Mouse (Mus musculus) MEL (cell line): ENCODE results near the gene Sgca.
"Not testable (repeated sequence)": the region's sequence is repeated elsewhere in the genome, so short reads cannot be mapped to it uniquely, and the experiment has no call there.

ENCODE experiments used
- CTCF ChIP-seq, 3 experiments: IDR thresholded peaks in 2 of 3; conservative IDR thresholded peaks in 1 of 3; 2 replicates each; pipeline ENCODE4 v1.5.1; 2011 to 2012; ENCODE audit warnings: low read length in 3 of 3, low read depth in 2 of 3, mild to moderate bottlenecking in 2 of 3, improper control_type of control experiment in 1 of 3, inconsistent platforms in 1 of 3, mixed read lengths in 1 of 3, moderate library complexity in 1 of 3; ENCODE audit not compliant: control insufficient read depth in 1 of 3, insufficient read depth in 1 of 3, poor library complexity in 1 of 3, severe bottlenecking in 1 of 3
- EP300 ChIP-seq, 2 experiments: IDR thresholded peaks; 2 replicates each; pipeline ENCODE4 v1.6.1; 2011; ENCODE audit warnings: improper control_type of control experiment in 2 of 2, low read length in 2 of 2, low read depth in 1 of 2, mild to moderate bottlenecking in 1 of 2
- MAFK ChIP-seq: IDR thresholded peaks from 2 replicates; pipeline ENCODE4 v1.6.1; 2011; ENCODE audit warnings: low read depth, mild to moderate bottlenecking, low read length, improper control_type of control experiment, borderline replicate concordance
- MAX ChIP-seq: IDR thresholded peaks from 2 replicates; pipeline ENCODE4 v1.6.1; 2011; ENCODE audit warnings: low read length, improper control_type of control experiment
- MEF2A ChIP-seq: IDR thresholded peaks from 2 replicates; pipeline ENCODE4 v1.6.1; 2014; ENCODE audit warnings: low read depth, mild to moderate bottlenecking, inconsistent platforms, low read length, improper control_type of control experiment; ENCODE audit not compliant: poor library complexity, insufficient replicate concordance, severe bottlenecking; ENCODE audit errors: extremely low read depth
- NRF1 ChIP-seq: IDR thresholded peaks from 2 replicates; pipeline ENCODE4 v1.6.1; 2014; ENCODE audit warnings: low read depth, mild to moderate bottlenecking, inconsistent platforms, low read length, improper control_type of control experiment, moderate library complexity; ENCODE audit not compliant: poor library complexity, insufficient read depth, severe bottlenecking
- POLR2A ChIP-seq, 2 experiments: IDR thresholded peaks; 2 replicates each; pipeline ENCODE4 v1.6.1; 2011 to 2012; ENCODE audit warnings: low read length in 2 of 2, mild to moderate bottlenecking in 2 of 2, control low read depth in 1 of 2, improper control_type of control experiment in 1 of 2, low read depth in 1 of 2, moderate library complexity in 1 of 2; ENCODE audit not compliant: control insufficient read depth in 1 of 2, insufficient read depth in 1 of 2, poor library complexity in 1 of 2
- POLR2AphosphoS2 ChIP-seq: IDR thresholded peaks from 2 replicates; pipeline ENCODE4 v1.6.1; 2011; ENCODE audit warnings: low read length, improper control_type of control experiment
- SIN3A ChIP-seq: IDR thresholded peaks from 2 replicates; pipeline ENCODE4 v1.6.1; 2012; ENCODE audit warnings: low read length, improper control_type of control experiment, inconsistent platforms
- SMC3 ChIP-seq: IDR thresholded peaks from 2 replicates; pipeline ENCODE4 v1.6.1; 2011; ENCODE audit warnings: low read depth, low read length, improper control_type of control experiment
- TBP ChIP-seq: IDR thresholded peaks from 2 replicates; pipeline ENCODE4 v1.8.0; 2011; ENCODE audit warnings: low read depth, low read length, improper control_type of control experiment

GRCm38 (mm10) chr11:95010841-95011403 lies 34.8 kb upstream of the Sgca start:
- not testable (repeated sequence) for TF ChIP-seq CTCF (IDR thresholded peaks at IDR 0.05 in 2 of 3, conservative IDR thresholded peaks at IDR 0.05 in 1 of 3; ENCODE audit: control insufficient read depth in 1 of 3, insufficient read depth in 1 of 3, low read depth in 2 of 3, low read length in 3 of 3, poor library complexity in 1 of 3, severe bottlenecking in 1 of 3); SIN3A; NRF1; SMC3; MAFK; POLR2A (IDR thresholded peaks at IDR 0.05; ENCODE audit: control insufficient read depth in 1 of 2, insufficient read depth in 1 of 2, low read depth in 1 of 2, low read length in 2 of 2, poor library complexity in 1 of 2); MAX; POLR2AphosphoS2; MEF2A
- peak; percentile 52 for TF ChIP-seq TBP
- peak in 1 of 2 experiments; percentile 17; a peak in 1 of 4 replicates for TF ChIP-seq EP300 (IDR thresholded peaks at IDR 0.05; ENCODE audit: low read depth in 1 of 2, low read length in 2 of 2)
